Mouse (Mus musculus) kidney, embryonic 14.5 days (tissue): ENCODE results near the gene Cpxm1. TPM values are rescaled to one million over a fixed set of nuclear protein-coding genes. Genes with fewer than 3 reads are reported as not detected.

Experiments
- ATAC-seq: fragments of 200-750 bp; cut with Nextera tagmentation; 2 replicates; pipeline ENCODE4 v1.8.0; 2017; ENCODE audit warnings: moderate number of reproducible peaks, mild to moderate bottlenecking, moderate TSS enrichment, moderate library complexity; ENCODE audit not compliant: low FRiP score, low TSS enrichment
- H3K27ac ChIP-seq: fragments of 300-500 bp; sonication (generic); 2 replicates; pipeline ENCODE4 v1.5.1; 2014; ENCODE audit warnings: low read depth, mild to moderate bottlenecking, low read length, moderate library complexity, mixed read lengths
- H3K27me3 ChIP-seq: fragments of 300-500 bp; sonication (generic); 2 replicates; pipeline ENCODE4 v1.6.1; 2014; ENCODE audit warnings: mild to moderate bottlenecking, low read length; ENCODE audit not compliant: control insufficient read depth, insufficient read depth
- H3K36me3 ChIP-seq: fragments of 300-500 bp; sonication (generic); 2 replicates; pipeline ENCODE4 v1.6.1; 2014; ENCODE audit warnings: low read length, mixed read lengths; ENCODE audit not compliant: control insufficient read depth, insufficient read depth
- H3K4me1 ChIP-seq: fragments of 300-500 bp; sonication (generic); 2 replicates; pipeline ENCODE4 v1.6.1; 2014; ENCODE audit warnings: low read length, mixed read lengths; ENCODE audit not compliant: control insufficient read depth, insufficient read depth
- H3K4me2 ChIP-seq: fragments of 300-500 bp; sonication (generic); replicated peaks from 2 replicates; pipeline ENCODE4 v1.6.1; 2014; ENCODE audit warnings: low read depth, mild to moderate bottlenecking, low read length
- H3K4me3 ChIP-seq: fragments of 300-500 bp; sonication (generic); 2 replicates; pipeline ENCODE4 v1.5.1; 2014; ENCODE audit warnings: mild to moderate bottlenecking, low read length
- H3K9ac ChIP-seq: fragments of 300-500 bp; sonication (generic); 2 replicates; pipeline ENCODE4 v1.6.1; 2014; ENCODE audit warnings: low read depth, mild to moderate bottlenecking, low read length, moderate library complexity
- H3K9me3 ChIP-seq: fragments of 300-500 bp; sonication (generic); 2 replicates; pipeline ENCODE4 v1.6.1; 2016; ENCODE audit warnings: low read length; ENCODE audit not compliant: control insufficient read depth
- WGBS: fragments of 180-500 bp; shearing (Covaris S2); extraction: QIAGEN DNeasy Blood & Tissue Kit; methylation state at CpG from one replicate; pipeline ENCODE4 v1.1.7; 2014; 5-methylcytosine and 5-hydroxymethylcytosine counted together
- polyA plus RNA-seq: library from polyadenylated mRNA; unstranded; fragments of >200 nt; fragmentation: Nextera tagmentation; extraction: Ambion mirVana; gene quantifications from 2 replicates; pipeline ENCODE4 v1.2.1, GENCODE M21; 2014

Cpxm1 gene
- polyA plus RNA-seq, 1 experiment from 2014 or later = 63.8 TPM

GRCm38 (mm10) chr2:130358852-130359251, 38.5 kb downstream of the Cpxm1 start:
- Histone ChIP-seq H3K9ac (no peak overlapping the region), H3K27me3 (peaks cover 42% of the 10 kb centered on the region), H3K4me3 (no peak overlapping the region), H3K4me1 (no peaks in the 10 kb centered on the region), H3K27ac (no peak overlapping the region), H3K4me2 (no peak overlapping the region), H3K9me3 (no peaks in the 10 kb centered on the region), H3K36me3 (no peaks in the 10 kb centered on the region)
- no peak for ATAC-seq
- 15% methylated on average over 5 of the region's 5 CpGs for WGBS

GRCm38 (mm10) chr2:130357551-130357950, 39.8 kb downstream of the Cpxm1 start:
- Histone ChIP-seq H3K4me2 (no peak overlapping the region), H3K27me3 (peaks cover 30% of the 10 kb centered on the region), H3K4me3 (no peak overlapping the region), H3K9me3 (no peaks in the 10 kb centered on the region), H3K4me1 (no peaks in the 10 kb centered on the region), H3K36me3 (no peaks in the 10 kb centered on the region), H3K9ac (no peak overlapping the region), H3K27ac (no peak overlapping the region)
- no peak for ATAC-seq
- WGBS = 93% methylated on average over 5 of the region's 5 CpGs

GRCm38 (mm10) chr2:130353889-130354288, 43.5 kb downstream of the Cpxm1 start:
- Histone ChIP-seq H3K9me3 (no peaks in the 10 kb centered on the region), H3K4me3 (no peak overlapping the region), H3K4me1 (no peaks in the 10 kb centered on the region), H3K27ac (no peak overlapping the region), H3K27me3 (peaks cover 5% of the 10 kb centered on the region), H3K9ac (no peak overlapping the region), H3K4me2 (no peak overlapping the region), H3K36me3 (no peaks in the 10 kb centered on the region)
- WGBS = 66% methylated on average over 3 of the region's 3 CpGs
- ATAC-seq = no peak

GRCm38 (mm10) chr2:130353411-130353810, 44.0 kb downstream of the Cpxm1 start:
- WGBS = 97% methylated on average over 8 of the region's 8 CpGs
- Histone ChIP-seq H3K27me3 (peaks cover under 1% of the 10 kb centered on the region; the same call in 1 of the 2 replicates), H3K4me1 (no peaks in the 10 kb centered on the region), H3K4me2 (no peak overlapping the region), H3K9ac (no peak overlapping the region), H3K27ac (no peak overlapping the region), H3K4me3 (no peak overlapping the region), H3K9me3 (no peaks in the 10 kb centered on the region), H3K36me3 (no peaks in the 10 kb centered on the region)
- no peak for ATAC-seq

- ATAC-seq = no peak
- no peaks in the 10 kb centered on the region for H3K36me3 ChIP-seq
- no peaks in the 10 kb centered on the region for H3K4me1 ChIP-seq
- no peaks in the 10 kb centered on the region for H3K9me3 ChIP-seq
- no peak overlapping the region for H3K4me3 ChIP-seq
- H3K4me2 ChIP-seq = no peak overlapping the region
- H3K9ac ChIP-seq = no peak overlapping the region
- H3K27ac ChIP-seq = no peak overlapping the region
- H3K27me3 ChIP-seq = no peaks in the 10 kb centered on the region
- 44% methylated on average over 5 of the region's 5 CpGs for WGBS
Measured at GRCm38 (mm10) chr2:130351758-130352339, 45.5 kb downstream of the Cpxm1 start.

- no peak overlapping the region for H3K4me3 ChIP-seq
- H3K4me1 ChIP-seq = no peaks in the 10 kb centered on the region
- no peak overlapping the region for H3K4me2 ChIP-seq
- 90% methylated on average over 3 of the region's 3 CpGs for WGBS
- no peak overlapping the region for H3K27ac ChIP-seq
- H3K9ac ChIP-seq = no peak overlapping the region
- H3K9me3 ChIP-seq = no peaks in the 10 kb centered on the region
- no peaks in the 10 kb centered on the region for H3K36me3 ChIP-seq
- no peak for ATAC-seq
- H3K27me3 ChIP-seq = no peaks in the 10 kb centered on the region
Measured at GRCm38 (mm10) chr2:130350376-130350775, 47.0 kb downstream of the Cpxm1 start.

GRCm38 (mm10) chr2:130341220-130341580, 56.2 kb downstream of the Cpxm1 start:
- Histone ChIP-seq H3K9me3 (no peaks in the 10 kb centered on the region), H3K4me1 (no peaks in the 10 kb centered on the region), H3K27ac (no peak overlapping the region), H3K27me3 (no peaks in the 10 kb centered on the region), H3K9ac (no peak overlapping the region), H3K4me2 (no peak overlapping the region), H3K36me3 (no peaks in the 10 kb centered on the region), H3K4me3 (no peak overlapping the region)
- 80% methylated on average over 7 of the region's 7 CpGs for WGBS
- no peak for ATAC-seq

Other genes starting within 250 kb of the Cpxm1 start
- gene Snrpb, start 218.2 kb downstream of the Cpxm1 start, polyA plus RNA-seq = 753 and 776 TPM in 2 replicates
- not detected in 2 replicates for gene Tmc2, start 202.4 kb downstream of the Cpxm1 start, polyA plus RNA-seq
- 311 and 354 TPM in 2 replicates for gene Nop56, start 123.1 kb downstream of the Cpxm1 start, polyA plus RNA-seq
- gene Idh3b, start 113.0 kb downstream of the Cpxm1 start, polyA plus RNA-seq = 175 and 181 TPM in 2 replicates
- 2.8 and 3.1 TPM in 2 replicates for gene Ebf4, start 102.4 kb downstream of the Cpxm1 start, polyA plus RNA-seq
- gene Gm28372, start 7.7 kb upstream of the Cpxm1 start, polyA plus RNA-seq = not detected in 2 replicates
- gene 1700020A23Rik, start 7.7 kb upstream of the Cpxm1 start, polyA plus RNA-seq = 0.40 TPM in 1 of 2 replicates, not detected in the other
- gene Tmem239, start 8.9 kb upstream of the Cpxm1 start, polyA plus RNA-seq = not detected in 2 replicates
- gene Vps16, start 26.8 kb upstream of the Cpxm1 start, polyA plus RNA-seq = 72.3 and 79.2 TPM in 2 replicates
- 13.0 and 15.0 TPM in 2 replicates for gene Pced1a, start 27.1 kb upstream of the Cpxm1 start, polyA plus RNA-seq
- 64.3 and 107 TPM in 2 replicates for gene Ptpra, start 52.7 kb upstream of the Cpxm1 start, polyA plus RNA-seq
- gene Mrps26, start 166.2 kb upstream of the Cpxm1 start, polyA plus RNA-seq = 99.1 and 111 TPM in 2 replicates
- gene Oxt, start 178.6 kb upstream of the Cpxm1 start, polyA plus RNA-seq = not detected in 2 replicates
- not detected in 2 replicates for gene Avp, start 185.0 kb upstream of the Cpxm1 start, polyA plus RNA-seq
- 9.8 and 22.5 TPM in 2 replicates for gene Fastkd5, start 232.5 kb upstream of the Cpxm1 start, polyA plus RNA-seq
- gene Ubox5, start 232.5 kb upstream of the Cpxm1 start, polyA plus RNA-seq = 13.0 and 16.2 TPM in 2 replicates
- 3.7 and 4.7 TPM in 2 replicates for gene Lzts3, start 245.2 kb upstream of the Cpxm1 start, polyA plus RNA-seq